Mouse (Mus musculus) testis, adult 2 months (tissue): Measurements from ENCODE around the gene Stoml2. TPM values are rescaled to one million over a fixed set of nuclear protein-coding genes. Genes with fewer than 3 reads are reported as not detected.
A peak's percentile ranks its signal among the peaks of the same experiment; 100 is the strongest.

Experiments
- H3K27ac ChIP-seq: fragments of 200-500 bp; 2 replicates; pipeline ENCODE4 v1.5.1; 2012; ENCODE audit warnings: low read depth, low read length; ENCODE audit not compliant: control insufficient read depth, insufficient read depth
- H3K27me3 ChIP-seq: fragments of 200-500 bp; 2 replicates; pipeline ENCODE4 v1.6.1; 2012; ENCODE audit warnings: mild to moderate bottlenecking, low read length, moderate library complexity; ENCODE audit not compliant: control insufficient read depth, insufficient read depth
- H3K36me3 ChIP-seq: fragments of 200-500 bp; 2 replicates; pipeline ENCODE4 v1.6.1; 2012; ENCODE audit warnings: mild to moderate bottlenecking, low read length; ENCODE audit not compliant: control insufficient read depth, insufficient read depth
- H3K4me1 ChIP-seq: fragments of 200-500 bp; 2 replicates; pipeline ENCODE4 v1.6.1; 2012; ENCODE audit warnings: low read length; ENCODE audit not compliant: control insufficient read depth, insufficient read depth
- H3K4me3 ChIP-seq: fragments of 200-500 bp; 2 replicates; pipeline ENCODE4 v1.5.1; 2012; ENCODE audit warnings: low read depth, mild to moderate bottlenecking, low read length, moderate library complexity, mixed read lengths; ENCODE audit not compliant: control insufficient read depth
- CTCF ChIP-seq: fragments of 200-500 bp; IDR thresholded peaks from 2 replicates; pipeline ENCODE4 v1.5.1; 2012; ENCODE audit warnings: low read depth, mild to moderate bottlenecking, inconsistent platforms, low read length, moderate library complexity; ENCODE audit not compliant: control insufficient read depth, insufficient read depth, insufficient replicate concordance
- POLR2A ChIP-seq: fragments of 200-500 bp; IDR thresholded peaks from 2 replicates; pipeline ENCODE4 v1.6.1; 2012; ENCODE audit warnings: low read depth, mild to moderate bottlenecking, inconsistent platforms, low read length, moderate library complexity; ENCODE audit not compliant: control insufficient read depth
- polyA plus RNA-seq: library from polyadenylated mRNA; depleted of rRNA; stranded (reverse); fragments of >200 nt; gene quantifications from 2 replicates; pipeline ENCODE4 v1.2.3, GENCODE M21; 2012

The Stoml2 gene
- polyA plus RNA-seq, 1 experiment = 22.7 TPM

GRCm38 (mm10) chr4:43038567-43039495, 7.3 kb upstream of the Stoml2 start:
- no peak overlapping the region for H3K27ac ChIP-seq
- H3K36me3 ChIP-seq = no peaks in the 10 kb centered on the region
- H3K4me3 ChIP-seq = peak overlapping the region; percentile 88; the same call in 1 of the 2 replicates
- H3K4me1 ChIP-seq = peaks cover 14% of the 10 kb centered on the region
- TF ChIP-seq POLR2A (no peak), CTCF (no peak)
- no peaks in the 10 kb centered on the region for H3K27me3 ChIP-seq

DNA sequence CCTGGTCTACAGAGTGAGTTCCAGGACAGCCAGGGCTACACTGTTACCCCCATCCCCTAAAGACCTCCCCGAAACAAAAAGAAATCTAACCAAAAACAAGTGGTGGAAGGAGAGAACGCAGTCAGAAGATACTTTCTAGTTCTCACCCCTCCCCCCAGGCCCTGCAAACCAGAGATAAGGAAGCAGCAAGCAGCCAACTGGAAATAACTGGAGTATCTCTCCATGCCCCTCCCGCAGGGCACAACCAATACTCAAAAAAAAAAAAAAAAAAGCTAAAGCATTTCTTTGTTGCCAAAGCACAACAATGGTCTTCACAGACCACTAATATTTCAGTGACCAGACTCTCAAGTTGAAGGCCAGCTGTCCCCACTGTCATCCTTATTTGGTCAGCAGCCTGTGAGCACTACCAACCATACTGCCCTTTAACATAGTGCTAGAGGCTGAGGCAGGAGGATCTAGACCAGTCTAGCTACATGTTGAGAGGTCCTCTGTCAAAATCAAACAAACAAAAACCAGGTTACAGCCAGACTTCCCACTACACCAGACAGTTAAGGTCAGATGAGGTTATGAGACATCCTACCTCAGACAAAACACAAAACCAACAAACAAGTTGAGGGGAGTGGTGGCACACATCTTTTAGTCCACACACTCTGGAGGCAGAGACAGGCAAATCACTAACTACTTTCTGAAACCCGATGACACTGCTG, 6.5 kb upstream of the Stoml2 start:
- peaks cover 14% of the 10 kb centered on the region for H3K4me1 ChIP-seq
- no peaks in the 10 kb centered on the region for H3K27me3 ChIP-seq
- TF ChIP-seq POLR2A (no peak), CTCF (no peak)
- no peak overlapping the region for H3K27ac ChIP-seq
- no peaks in the 10 kb centered on the region for H3K36me3 ChIP-seq
- H3K4me3 ChIP-seq = no peak overlapping the region

DNA sequence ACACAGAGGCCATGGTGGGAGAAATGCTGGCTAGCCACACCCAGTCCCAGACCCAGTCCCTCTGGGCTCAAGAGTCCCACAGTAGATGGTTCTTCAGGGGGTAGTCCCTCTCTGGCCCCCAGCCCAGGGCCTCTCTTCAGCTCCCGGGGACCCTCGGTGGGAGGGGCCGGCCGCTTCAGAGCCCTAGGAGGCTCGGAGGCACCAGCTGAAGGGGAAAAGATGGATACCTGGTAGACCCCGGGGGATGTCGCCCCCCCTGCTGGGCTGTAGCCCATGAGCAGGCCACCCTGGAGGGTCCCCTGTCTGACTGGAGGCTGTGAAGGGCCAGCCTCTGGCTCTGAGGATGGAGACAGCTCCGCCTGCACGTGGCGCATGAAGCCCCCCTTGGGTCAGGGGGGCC, 4.8 kb upstream of the Stoml2 start:
- Histone ChIP-seq H3K27ac (no peak overlapping the region), H3K4me1 (peaks cover 14% of the 10 kb centered on the region), H3K36me3 (no peaks in the 10 kb centered on the region), H3K4me3 (no peak overlapping the region), H3K27me3 (no peaks in the 10 kb centered on the region)
- TF ChIP-seq POLR2A (no peak), CTCF (no peak)

DNA sequence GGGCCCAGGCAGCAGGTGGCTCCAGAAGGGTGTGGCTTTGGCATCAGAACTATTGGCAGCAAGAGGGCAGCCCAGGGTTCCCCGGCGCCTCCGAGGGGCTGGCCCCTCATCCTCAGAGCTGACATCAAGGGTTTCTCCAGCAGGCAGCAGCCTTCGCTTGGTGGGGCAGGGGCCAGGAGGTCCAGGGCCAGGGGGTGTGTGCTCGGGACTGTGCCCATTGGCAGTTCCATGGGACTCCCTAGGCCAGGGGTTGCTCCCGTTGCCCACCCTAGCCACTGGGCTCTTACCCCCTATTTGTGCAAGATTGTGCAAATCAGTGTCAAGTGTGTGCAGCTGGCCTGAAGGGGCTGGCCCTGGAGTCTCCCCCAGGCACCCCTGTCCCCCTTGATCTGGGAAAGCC, 4.3 kb upstream of the Stoml2 start:
- Histone ChIP-seq H3K36me3 (no peaks in the 10 kb centered on the region), H3K27ac (no peak overlapping the region), H3K27me3 (no peaks in the 10 kb centered on the region), H3K4me3 (no peak overlapping the region), H3K4me1 (peaks cover 15% of the 10 kb centered on the region)
- TF ChIP-seq CTCF (no peak), POLR2A (no peak)

DNA sequence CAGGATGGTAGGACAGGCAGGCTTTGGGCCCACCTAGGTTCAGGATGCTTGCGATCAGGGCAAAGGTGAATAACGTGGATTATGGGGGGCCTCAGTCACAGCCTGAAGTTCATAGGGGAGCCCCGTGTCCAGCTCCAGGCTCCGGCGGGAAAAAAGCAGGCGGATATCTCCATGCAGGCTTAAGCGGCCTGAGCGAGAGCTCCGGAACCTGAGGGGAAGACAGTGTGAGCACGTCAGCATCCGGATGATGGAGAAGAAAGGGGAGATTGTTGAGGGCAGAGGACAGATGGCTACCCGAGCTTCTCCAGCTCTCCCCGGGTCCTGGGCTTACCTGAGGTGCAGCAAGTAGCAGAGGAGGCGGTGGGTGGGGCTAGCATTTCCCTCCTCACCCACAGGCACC, 2.0 kb upstream of the Stoml2 start:
- TF ChIP-seq CTCF (no peak), POLR2A (no peak)

GRCm38 (mm10) chr4:43032501-43032900, 991 bp upstream of the Stoml2 start:
- H3K4me3 ChIP-seq = no peak overlapping the region
- no peak overlapping the region for H3K27ac ChIP-seq
- H3K27me3 ChIP-seq = no peaks in the 10 kb centered on the region
- no peaks in the 10 kb centered on the region for H3K36me3 ChIP-seq
- peaks cover 4% of the 10 kb centered on the region; the same call in 1 of the 2 replicates for H3K4me1 ChIP-seq
- TF ChIP-seq CTCF (no peak), POLR2A (no peak)

More for the DNA sequence above, 2.0 kb upstream of the Stoml2 start:
- Histone ChIP-seq H3K36me3 (no peaks in the 10 kb centered on the region), H3K4me1 (peaks cover 4% of the 10 kb centered on the region; the same call in 1 of the 2 replicates), H3K4me3 (no peak overlapping the region), H3K27me3 (no peaks in the 10 kb centered on the region), H3K27ac (no peak overlapping the region)

- no peak for TF ChIP-seq CTCF
- TF ChIP-seq POLR2A = no peak
- peak overlapping the region; percentile 87 for H3K4me3 ChIP-seq
- H3K36me3 ChIP-seq = no peaks in the 10 kb centered on the region
- H3K27ac ChIP-seq = peak overlapping the region; percentile 41
- peaks cover 4% of the 10 kb centered on the region; the same call in 1 of the 2 replicates for H3K4me1 ChIP-seq
- H3K27me3 ChIP-seq = no peaks in the 10 kb centered on the region
Measured at GRCm38 (mm10) chr4:43030780-43031230, 705 bp downstream of the Stoml2 start.
